Comparison of ENCODE assay signal across 25 mouse cellular contexts in genomic region chr7:53136513-53136912, GRCm38 (mm10).
DNase-seq lines count a peak whose midpoint lies in the region; ATAC-seq and TF ChIP-seq lines count a peak whose summit lies in the region.
"Had no signal": no experiment of that assay in that cellular context is flagged by ENCODE, and none has a peak within 500 bp of the region (broad histone marks: within the 10 kb centered on the region; RNA-seq: fewer than 3 reads in every experiment).

No protein-coding gene starts in this region.

- peak; percentile 58 for DNase-seq in ES-E14 (ENCODE audit: low read depth, low spot score)
- peak; percentile 14 for DNase-seq in WW6 (ENCODE audit: low read depth, low spot score)
- DNase-seq in cerebellum, postnatal 25 days: no peak
- DNase-seq in urinary bladder, postnatal 10 days (ENCODE audit: low spot score): no peak
- DNase-seq: adrenal gland, postnatal 10 days; adrenal gland, postnatal 36 days; B cell, adult 2 months; cerebellum, adult 11-12 months; cerebellum, adult 2 months; cerebellum, adult 9-10 months; cerebellum, postnatal 10 days; cerebellum, postnatal 36 days; embryo, embryonic 11 days had no signal

- peak; percentile 64; the same call in 1 of the 2 replicates for TF ChIP-seq EP300 in ES-Bruce4 (IDR thresholded peaks at IDR 0.05; ENCODE audit: insufficient read depth, low read depth, low read length)

- H3K36me3 ChIP-seq in ES-Bruce4 (ENCODE audit: control insufficient read depth, insufficient read depth, low read length, poor library complexity, severe bottlenecking) (no peaks in the 10 kb centered on the region), ES-E14 (ENCODE audit: control insufficient read depth, insufficient read depth, low read length, poor library complexity, severe bottlenecking) (no peaks in the 10 kb centered on the region)
- H3K36me3 ChIP-seq: embryonic facial prominence, embryonic 13.5 days; embryonic facial prominence, embryonic 15.5 days; forebrain, embryonic 10.5 days; forebrain, embryonic 12.5 days had no signal

- H3K4me3 ChIP-seq in ES-Bruce4 (ENCODE audit: low read depth, low read length): no peak overlapping the region
- H3K4me3 ChIP-seq in ES-E14 (ENCODE audit: insufficient read depth in 1 of 2, low read depth in 1 of 2, low read length in 2 of 2, poor library complexity in 1 of 2, severe bottlenecking in 1 of 2): no peak overlapping the region
- H3K4me3 ChIP-seq: embryonic facial prominence, embryonic 13.5 days; embryonic facial prominence, embryonic 15.5 days; erythroblast, embryonic 14.5 days; forebrain, embryonic 10.5 days; forebrain, embryonic 12.5 days had no signal

- H3K4me1 ChIP-seq in ES-Bruce4 (ENCODE audit: control insufficient read depth, insufficient read depth, low read length): no peaks in the 10 kb centered on the region
- H3K4me1 ChIP-seq in ES-E14 (ENCODE audit: control insufficient read depth in 2 of 2, insufficient read depth in 2 of 2, low read length in 2 of 2, poor library complexity in 1 of 2): no peaks in the 10 kb centered on the region
- H3K4me1 ChIP-seq: embryonic facial prominence, embryonic 13.5 days; embryonic facial prominence, embryonic 15.5 days; forebrain, embryonic 10.5 days; forebrain, embryonic 12.5 days had no signal

- in situ Hi-C loops in ES-E14 (cut with MboI; ENCODE audit: low sequenced_read_pairs in 2 of 2, unreplicated experiment in 2 of 2): no loop called here

- ATAC-seq in megakaryocyte-erythroid progenitor cell, adult 5-6 weeks (replicated peaks; ENCODE audit: low FRiP score, low TSS enrichment, poor library complexity, severe bottlenecking): no peak
- ATAC-seq: activated CD4-positive, CD25-positive, alpha-beta regulatory T cell, adult 4 months; CD4-positive, CD25-positive, alpha-beta regulatory T cell, adult 4 months; forebrain, embryonic 14.5 days; forebrain, embryonic 16.5 days had no signal

- H3K27ac ChIP-seq in ES-Bruce4 (ENCODE audit: insufficient read depth, low read length): no peak overlapping the region
- H3K27ac ChIP-seq in ES-E14 (ENCODE audit: insufficient read depth, low read depth, low read length, poor library complexity, severe bottlenecking): no peak overlapping the region
- H3K27ac ChIP-seq: embryonic facial prominence, embryonic 13.5 days; embryonic facial prominence, embryonic 15.5 days; forebrain, embryonic 10.5 days; forebrain, embryonic 12.5 days had no signal

- no peak for TF ChIP-seq CTCF in ES-Bruce4 (IDR thresholded peaks at IDR 0.05; ENCODE audit: low read depth, low read length)

- H3K9ac ChIP-seq in ES-Bruce4 (ENCODE audit: low read depth, poor library complexity, severe bottlenecking): no peak overlapping the region
- H3K9ac ChIP-seq in ES-E14 (ENCODE audit: insufficient read depth, low read depth, low read length, poor library complexity, severe bottlenecking): no peak overlapping the region
- H3K9ac ChIP-seq: embryonic facial prominence, embryonic 13.5 days; embryonic facial prominence, embryonic 15.5 days; forebrain, embryonic 12.5 days had no signal

- H3K9me3 ChIP-seq in ES-Bruce4 (replicated peaks; ENCODE audit: control insufficient read depth, insufficient read depth, low read length, poor library complexity, severe bottlenecking) (no peaks in the 10 kb centered on the region; the same call in 1 of the 2 replicates), ES-E14 (ENCODE audit: control insufficient read depth, insufficient read depth, low read depth, low read length) (no peaks in the 10 kb centered on the region)
- H3K9me3 ChIP-seq: embryonic facial prominence, embryonic 13.5 days; embryonic facial prominence, embryonic 15.5 days; forebrain, embryonic 10.5 days; forebrain, embryonic 12.5 days had no signal

- no peak for TF ChIP-seq POLR2A in ES-Bruce4 (IDR thresholded peaks at IDR 0.05; ENCODE audit: insufficient read depth, low read length)

- no peaks in the 10 kb centered on the region for H3K27me3 ChIP-seq in ES-Bruce4 (ENCODE audit: control insufficient read depth, insufficient read depth, low read length, poor library complexity, severe bottlenecking)
- H3K27me3 ChIP-seq: CH12.LX; embryonic facial prominence, embryonic 13.5 days; embryonic facial prominence, embryonic 15.5 days; forebrain, embryonic 12.5 days had no signal

TF ChIP-seq in ES-E14, 5 proteins besides CTCF, POLR2A, EP300 and RAD21:
- TF ChIP-seq CHD2 (IDR thresholded peaks at IDR 0.05; ENCODE audit: low read depth, low read length) (no peak), HCFC1 (IDR thresholded peaks at IDR 0.05; ENCODE audit: borderline replicate concordance, insufficient read depth, low read length) (no peak), ZNF384 (IDR thresholded peaks at IDR 0.05; ENCODE audit: low read depth, low read length) (no peak), ZC3H11A (IDR thresholded peaks at IDR 0.05; ENCODE audit: borderline replicate concordance, low read depth, low read length) (no peak), MAFK (IDR thresholded peaks at IDR 0.05; ENCODE audit: insufficient read depth, low read depth, low read length) (no peak)

Comparison
In these comparisons a context has a peak if more than half of its experiments do, and no peak if none do; other contexts are left out.
1. DNase-seq: peak in ES-E14 (single experiment) and WW6 (single experiment); none in cerebellum, postnatal 25 days (0 of 2) and urinary bladder, postnatal 10 days (single experiment).